Mouse (Mus musculus): ENCODE measurements around the gene Abcg8. TPM values are rescaled to one million over a fixed set of nuclear protein-coding genes. Genes with fewer than 3 reads are reported as not detected.

Abcg8 gene
- not detected in 2 replicates for polyA plus RNA-seq (2015; fragmentation: Nextera tagmentation; extraction: Ambion mirVana)

DNA sequence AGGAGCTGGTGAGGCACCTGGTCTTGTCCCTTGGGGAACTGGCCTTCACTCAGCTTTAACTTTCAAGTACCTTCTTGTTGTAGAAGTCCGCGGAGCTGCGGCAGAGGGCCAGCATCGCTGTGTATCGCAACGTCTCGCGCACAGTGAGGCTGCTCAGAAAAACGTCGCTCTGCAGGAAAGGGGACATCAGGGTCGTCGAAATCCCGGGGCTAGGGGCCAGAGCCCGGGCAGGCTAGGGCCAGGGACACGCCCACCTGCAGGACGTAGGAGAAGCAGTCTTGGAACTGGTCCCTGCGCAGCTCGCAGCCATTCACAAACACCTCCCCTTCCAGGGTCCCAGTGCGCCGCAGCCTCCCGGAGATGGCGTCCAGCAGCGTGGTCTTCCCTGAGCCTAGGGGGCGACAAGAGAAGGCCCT lies at the start of gene Abcg8:
TSS of gene Abcg8 (plus strand) at position 352 of the 416 bp plus-strand sequence.
- peak within 1 kb of the TSS; percentile 62 for H3K4me2 ChIP-seq
- ATAC-seq (ENCODE audit: low read depth) = no peak
- no peaks in the 10 kb centered on the region for H3K36me3 ChIP-seq
- H3K4me3 ChIP-seq = peak within 1 kb of the TSS; percentile 33
- no peaks in the 10 kb centered on the region for H3K9me3 ChIP-seq
- H3K27me3 ChIP-seq = peaks cover 25% of the 10 kb centered on the region
- peaks cover 6% of the 10 kb centered on the region; the same call in 1 of the 2 replicates for H3K4me1 ChIP-seq (replicated peaks)
- H3K27ac ChIP-seq (replicated peaks) = no peak within 1 kb of the TSS
- peak within 1 kb of the TSS; percentile 57; the same call in 1 of the 2 replicates for H3K9ac ChIP-seq
- under 1% methylated on average over 24 of the region's 24 CpGs for WGBS

DNA sequence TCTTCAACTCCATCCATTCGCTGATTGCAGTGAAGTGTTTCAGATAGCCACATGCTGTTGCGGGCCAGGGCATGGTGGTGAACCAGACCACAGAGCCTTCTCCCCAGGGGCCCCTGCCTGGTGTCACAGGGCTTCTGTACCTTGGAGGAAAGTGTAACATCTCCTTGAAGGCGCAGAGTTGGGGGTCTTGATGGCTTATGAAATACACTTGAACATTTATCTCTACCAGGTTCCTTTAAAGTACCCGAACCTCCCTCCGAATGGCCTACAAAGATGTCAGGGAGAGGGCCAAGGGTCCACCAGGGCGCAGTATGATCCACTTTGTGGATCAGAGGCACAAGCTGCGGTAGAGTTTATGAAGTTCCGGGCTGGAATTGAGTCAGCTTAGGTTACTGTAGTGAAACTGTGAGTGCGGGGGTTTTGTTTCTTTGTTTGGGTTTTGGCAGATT lies 49.2 kb upstream of the Abcg8 start:
- Histone ChIP-seq H3K4me1 (replicated peaks) (peaks cover 7% of the 10 kb centered on the region), H3K9ac (peak overlapping the region; percentile 78), H3K27me3 (no peaks in the 10 kb centered on the region), H3K4me3 (peak overlapping the region; percentile 63), H3K36me3 (no peaks in the 10 kb centered on the region), H3K9me3 (no peaks in the 10 kb centered on the region), H3K27ac (replicated peaks) (no peak overlapping the region; the same call in 1 of the 2 replicates), H3K4me2 (peak overlapping the region; percentile 64)
- 37% methylated on average over 9 of the region's 9 CpGs for WGBS
- ATAC-seq (ENCODE audit: low read depth) = peak; percentile 82

DNA sequence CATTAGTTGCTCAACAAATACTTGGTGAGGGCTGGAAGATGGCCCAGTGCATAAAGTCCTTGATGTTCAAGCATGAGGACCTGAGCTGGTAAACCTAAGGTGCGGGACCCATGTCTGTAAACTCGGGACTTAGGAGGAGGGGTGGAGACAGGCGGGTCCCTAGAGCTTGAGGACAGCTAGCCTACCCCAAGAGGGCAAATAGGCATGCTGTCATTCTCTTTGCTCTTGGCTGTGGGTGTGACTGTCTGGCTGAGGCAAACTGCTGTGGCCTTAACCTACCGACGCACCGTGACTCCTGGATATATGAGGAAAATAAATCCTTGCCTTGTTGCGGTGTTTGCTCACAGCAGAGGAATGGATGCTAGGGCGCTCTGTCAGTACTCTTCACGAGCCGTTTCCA lies 48.4 kb upstream of the Abcg8 start:
- ATAC-seq (ENCODE audit: low read depth) = no peak

DNA sequence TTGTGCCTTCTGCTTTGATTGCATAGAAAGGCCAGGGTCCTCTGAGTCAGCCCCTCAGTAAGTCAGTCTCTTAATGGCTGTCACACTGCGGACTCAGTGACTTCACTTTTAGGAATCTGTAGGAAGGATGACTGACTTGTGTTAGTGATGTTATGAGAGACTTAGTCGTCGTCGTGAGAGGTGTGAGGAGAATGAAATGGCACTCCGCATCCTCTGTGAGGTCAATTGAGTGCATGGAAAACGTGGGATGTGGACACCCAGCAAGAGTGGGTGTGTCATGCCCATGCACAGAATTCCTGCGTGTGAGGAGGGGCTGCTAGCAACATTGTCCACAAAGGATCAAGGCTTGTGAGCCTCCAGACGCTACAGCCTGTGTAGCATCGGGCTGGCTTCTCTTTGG lies 47.5 kb upstream of the Abcg8 start:
- H3K4me1 ChIP-seq (replicated peaks) = peaks cover 7% of the 10 kb centered on the region
- no peak overlapping the region for H3K4me2 ChIP-seq
- H3K9me3 ChIP-seq = no peaks in the 10 kb centered on the region
- H3K27me3 ChIP-seq = no peaks in the 10 kb centered on the region
- no peak overlapping the region for H3K9ac ChIP-seq
- no peak overlapping the region for H3K27ac ChIP-seq (replicated peaks)
- no peak overlapping the region for H3K4me3 ChIP-seq
- no peak for ATAC-seq (ENCODE audit: low read depth)
- H3K36me3 ChIP-seq = no peaks in the 10 kb centered on the region
- WGBS = 86% methylated on average over 9 of the region's 9 CpGs

More for the DNA sequence above, 48.4 kb upstream of the Abcg8 start:
- no peak overlapping the region for H3K27ac ChIP-seq (replicated peaks)
- 85% methylated on average over 10 of the region's 10 CpGs for WGBS
- peaks cover 7% of the 10 kb centered on the region for H3K4me1 ChIP-seq (replicated peaks)
- H3K9ac ChIP-seq = no peak overlapping the region
- H3K36me3 ChIP-seq = no peaks in the 10 kb centered on the region
- H3K4me2 ChIP-seq = no peak overlapping the region
- no peaks in the 10 kb centered on the region for H3K27me3 ChIP-seq
- no peaks in the 10 kb centered on the region for H3K9me3 ChIP-seq
- H3K4me3 ChIP-seq = no peak overlapping the region

DNA sequence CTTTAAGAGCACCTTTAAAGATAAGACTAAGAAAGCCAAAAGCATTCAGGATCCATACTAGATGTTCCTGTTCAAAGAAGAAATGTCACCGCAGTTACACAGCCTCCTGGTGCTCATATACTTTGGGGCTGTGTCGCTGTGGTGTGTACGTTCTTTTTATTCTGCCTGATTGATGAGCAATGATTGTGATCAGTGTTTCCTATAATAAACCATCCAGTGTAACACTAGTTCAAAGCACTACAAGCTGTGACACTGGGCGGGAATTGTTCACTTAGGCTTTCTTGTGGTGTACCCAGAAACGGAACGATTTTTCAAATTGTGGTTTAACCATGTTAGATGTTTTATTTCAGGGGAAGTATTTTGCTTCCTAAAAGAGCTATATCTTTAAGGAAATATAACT lies 44.3 kb upstream of the Abcg8 start:
- no peak for ATAC-seq (ENCODE audit: low read depth)
- H3K4me1 ChIP-seq (replicated peaks) = peaks cover 5% of the 10 kb centered on the region
- H3K4me3 ChIP-seq = no peak overlapping the region
- no peak overlapping the region for H3K4me2 ChIP-seq
- H3K9me3 ChIP-seq = no peaks in the 10 kb centered on the region
- no peaks in the 10 kb centered on the region for H3K27me3 ChIP-seq
- peaks cover 3% of the 10 kb centered on the region; the same call in 1 of the 2 replicates for H3K36me3 ChIP-seq
- no peak overlapping the region for H3K9ac ChIP-seq
- 83% methylated on average over 6 of the region's 6 CpGs for WGBS
- H3K27ac ChIP-seq (replicated peaks) = no peak overlapping the region

DNA sequence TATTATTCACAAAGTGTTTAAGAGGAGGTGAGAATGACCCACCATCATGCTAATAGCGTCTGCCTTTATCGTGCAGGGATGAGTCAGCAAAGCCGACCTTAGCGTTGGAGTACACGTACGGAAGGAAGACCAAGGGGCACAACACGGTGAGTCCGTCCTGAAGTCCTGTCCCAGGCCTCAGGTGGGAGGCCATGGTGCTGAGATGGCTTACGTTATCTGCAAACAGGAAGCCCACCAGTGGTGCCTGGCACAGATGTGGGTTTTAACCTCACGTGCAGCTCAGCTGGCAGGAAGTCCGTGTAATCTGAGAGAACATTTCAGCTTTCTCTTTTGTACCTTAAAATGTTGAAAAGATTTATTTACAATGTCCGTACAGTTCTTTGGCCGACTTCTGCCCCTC lies 42.7 kb upstream of the Abcg8 start:
- no peak overlapping the region for H3K4me2 ChIP-seq
- no peaks in the 10 kb centered on the region for H3K9me3 ChIP-seq
- H3K4me3 ChIP-seq = no peak overlapping the region
- no peak overlapping the region for H3K27ac ChIP-seq (replicated peaks)
- 83% methylated on average over 13 of the region's 13 CpGs for WGBS
- no peaks in the 10 kb centered on the region for H3K27me3 ChIP-seq
- ATAC-seq (ENCODE audit: low read depth) = no peak
- H3K4me1 ChIP-seq (replicated peaks) = no peaks in the 10 kb centered on the region
- H3K36me3 ChIP-seq = peaks cover 3% of the 10 kb centered on the region; the same call in 1 of the 2 replicates
- H3K9ac ChIP-seq = no peak overlapping the region

DNA sequence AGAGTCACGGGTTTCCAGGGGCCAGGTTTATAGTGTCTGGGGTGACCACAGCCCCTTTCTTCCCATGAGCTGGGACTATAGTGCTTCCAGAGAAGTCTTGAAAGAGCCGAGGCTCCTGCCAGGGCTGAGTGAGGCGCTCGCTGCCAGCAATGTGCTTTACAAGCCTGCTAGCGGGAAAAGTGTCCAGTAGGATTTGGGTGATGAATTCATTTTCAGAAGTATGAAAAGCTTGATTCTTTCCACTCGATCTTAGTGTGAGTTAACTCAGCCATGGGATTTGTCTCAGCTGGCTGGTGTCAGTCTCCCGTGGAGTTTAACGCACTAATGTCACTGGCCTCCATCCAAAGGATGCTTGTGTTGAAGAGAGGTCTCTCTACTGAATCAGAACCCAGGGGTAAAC lies 39.8 kb upstream of the Abcg8 start:
- no peaks in the 10 kb centered on the region for H3K4me1 ChIP-seq (replicated peaks)
- no peaks in the 10 kb centered on the region for H3K27me3 ChIP-seq
- H3K4me3 ChIP-seq = no peak overlapping the region
- H3K9ac ChIP-seq = no peak overlapping the region
- WGBS = 61% methylated on average over 8 of the region's 8 CpGs
- no peak overlapping the region for H3K27ac ChIP-seq (replicated peaks)
- no peak overlapping the region for H3K4me2 ChIP-seq
- no peaks in the 10 kb centered on the region for H3K9me3 ChIP-seq
- ATAC-seq (ENCODE audit: low read depth) = no peak
- peaks cover 3% of the 10 kb centered on the region; the same call in 1 of the 2 replicates for H3K36me3 ChIP-seq

DNA sequence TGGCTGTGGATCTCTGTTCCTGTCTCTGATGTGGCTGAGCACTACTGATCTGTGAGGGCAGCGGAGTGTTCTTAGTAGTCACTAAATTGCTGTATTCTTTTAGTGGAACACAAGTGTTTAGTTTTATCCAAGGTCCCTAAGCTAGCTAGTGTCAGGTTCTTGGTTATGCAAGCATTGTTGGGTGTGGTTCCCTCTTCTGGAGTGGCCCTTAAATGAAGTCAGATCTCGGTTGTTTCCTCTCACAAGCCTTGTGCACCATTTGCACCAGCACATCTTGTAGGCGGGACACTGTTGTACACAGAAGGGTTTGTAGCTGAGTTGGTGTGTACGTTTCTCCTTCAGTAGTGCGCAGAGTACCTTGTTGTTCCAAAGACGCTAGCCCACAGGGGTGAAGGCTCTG lies 38.1 kb upstream of the Abcg8 start:
- H3K9ac ChIP-seq = no peak overlapping the region
- no peak overlapping the region for H3K27ac ChIP-seq (replicated peaks)
- H3K27me3 ChIP-seq = no peaks in the 10 kb centered on the region
- H3K4me2 ChIP-seq = no peak overlapping the region
- 93% methylated on average over 6 of the region's 6 CpGs for WGBS
- H3K4me3 ChIP-seq = no peak overlapping the region
- H3K36me3 ChIP-seq = peaks cover 3% of the 10 kb centered on the region; the same call in 1 of the 2 replicates
- no peaks in the 10 kb centered on the region for H3K4me1 ChIP-seq (replicated peaks)
- ATAC-seq (ENCODE audit: low read depth) = no peak
- H3K9me3 ChIP-seq = no peaks in the 10 kb centered on the region

DNA sequence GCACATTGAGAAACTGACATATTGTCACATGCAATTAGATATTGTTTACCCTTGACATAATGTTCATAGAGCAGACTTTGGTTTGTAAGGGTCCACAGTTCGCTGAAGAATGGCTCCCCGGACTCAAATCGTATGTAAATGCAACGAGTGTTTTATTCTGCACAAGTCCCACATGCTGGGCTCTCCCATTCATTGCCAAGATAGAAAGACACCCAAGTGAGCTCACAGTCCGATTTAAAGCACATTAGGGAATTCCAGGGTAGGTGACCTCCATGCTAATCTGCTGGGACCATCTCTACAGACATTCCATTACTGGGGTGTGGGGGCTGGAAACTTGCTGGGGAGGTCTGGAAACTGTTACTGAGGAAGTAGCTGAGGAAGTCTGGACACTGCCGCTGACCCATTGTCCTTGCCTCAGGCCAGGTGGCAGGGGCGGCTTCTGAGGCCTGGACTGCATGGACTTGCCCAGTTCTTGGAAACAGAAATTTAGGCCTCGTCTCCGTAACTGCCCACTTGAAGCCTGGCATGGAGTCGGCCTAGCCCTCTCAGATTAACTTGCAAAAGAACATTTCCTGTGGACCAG lies 36.2 kb upstream of the Abcg8 start:
- H3K9me3 ChIP-seq = no peaks in the 10 kb centered on the region
- no peak overlapping the region for H3K9ac ChIP-seq
- 58% methylated on average over 10 of the region's 10 CpGs for WGBS
- no peak overlapping the region for H3K4me2 ChIP-seq
- H3K27ac ChIP-seq (replicated peaks) = no peak overlapping the region
- no peaks in the 10 kb centered on the region for H3K27me3 ChIP-seq
- H3K4me1 ChIP-seq (replicated peaks) = no peaks in the 10 kb centered on the region
- ATAC-seq (ENCODE audit: low read depth) = no peak
- H3K4me3 ChIP-seq = no peak overlapping the region
- peaks cover 3% of the 10 kb centered on the region; the same call in 1 of the 2 replicates for H3K36me3 ChIP-seq

DNA sequence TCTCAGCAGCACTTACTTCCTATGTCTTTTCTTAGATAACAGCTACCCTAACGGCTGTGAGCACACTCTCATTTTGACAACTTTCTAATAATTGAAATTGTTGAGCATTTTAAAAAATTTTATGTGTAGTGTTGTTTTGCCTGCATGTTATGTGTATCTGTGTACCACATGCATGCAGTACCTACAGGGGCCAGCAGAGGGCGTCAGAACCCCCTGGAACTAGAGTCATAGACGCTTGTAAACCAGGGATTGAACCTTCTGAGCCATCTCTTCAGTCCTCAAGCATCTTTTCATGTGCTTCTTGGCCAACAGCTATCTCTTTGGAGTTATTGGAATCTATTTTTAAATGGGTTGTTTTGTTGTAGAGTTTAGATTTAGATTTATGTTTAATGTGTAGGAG lies 34.2 kb upstream of the Abcg8 start:
- ATAC-seq (ENCODE audit: low read depth) = no peak
- Histone ChIP-seq H3K9me3 (no peaks in the 10 kb centered on the region), H3K27me3 (no peaks in the 10 kb centered on the region), H3K36me3 (no peaks in the 10 kb centered on the region), H3K27ac (replicated peaks) (no peak overlapping the region), H3K4me2 (no peak overlapping the region), H3K9ac (no peak overlapping the region), H3K4me3 (no peak overlapping the region), H3K4me1 (replicated peaks) (0 out of 2 replicates have a peak, but pooled peaks cover 3% of the 10 kb centered on the region)
- WGBS = 35% methylated on average over 3 of the region's 3 CpGs

DNA sequence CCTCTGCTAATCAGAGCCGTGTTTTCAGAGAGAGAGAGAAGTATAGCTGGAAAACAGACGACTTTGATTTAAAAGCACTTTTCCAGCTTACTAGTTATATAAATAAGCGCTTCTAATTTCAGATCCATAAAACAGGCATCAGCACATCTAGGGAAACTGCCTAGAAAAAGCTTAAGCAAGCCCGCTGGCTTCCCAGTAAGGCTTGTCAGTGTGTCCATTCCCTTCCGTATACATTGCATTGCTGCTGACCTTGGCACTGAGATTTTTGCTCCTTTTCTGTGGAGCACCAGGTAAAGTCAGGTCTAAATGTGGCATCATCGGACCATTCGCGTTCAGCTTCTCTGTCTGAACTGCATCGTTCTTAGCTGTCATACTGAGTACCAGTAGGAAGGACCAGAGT lies 33.8 kb upstream of the Abcg8 start:
- Histone ChIP-seq H3K36me3 (no peaks in the 10 kb centered on the region), H3K4me3 (no peak overlapping the region), H3K4me1 (replicated peaks) (0 out of 2 replicates have a peak, but pooled peaks cover 3% of the 10 kb centered on the region), H3K4me2 (no peak overlapping the region), H3K27ac (replicated peaks) (no peak overlapping the region), H3K9ac (no peak overlapping the region), H3K27me3 (no peaks in the 10 kb centered on the region), H3K9me3 (no peaks in the 10 kb centered on the region)
- no peak for ATAC-seq (ENCODE audit: low read depth)
- WGBS = 89% methylated on average over 9 of the region's 9 CpGs

DNA sequence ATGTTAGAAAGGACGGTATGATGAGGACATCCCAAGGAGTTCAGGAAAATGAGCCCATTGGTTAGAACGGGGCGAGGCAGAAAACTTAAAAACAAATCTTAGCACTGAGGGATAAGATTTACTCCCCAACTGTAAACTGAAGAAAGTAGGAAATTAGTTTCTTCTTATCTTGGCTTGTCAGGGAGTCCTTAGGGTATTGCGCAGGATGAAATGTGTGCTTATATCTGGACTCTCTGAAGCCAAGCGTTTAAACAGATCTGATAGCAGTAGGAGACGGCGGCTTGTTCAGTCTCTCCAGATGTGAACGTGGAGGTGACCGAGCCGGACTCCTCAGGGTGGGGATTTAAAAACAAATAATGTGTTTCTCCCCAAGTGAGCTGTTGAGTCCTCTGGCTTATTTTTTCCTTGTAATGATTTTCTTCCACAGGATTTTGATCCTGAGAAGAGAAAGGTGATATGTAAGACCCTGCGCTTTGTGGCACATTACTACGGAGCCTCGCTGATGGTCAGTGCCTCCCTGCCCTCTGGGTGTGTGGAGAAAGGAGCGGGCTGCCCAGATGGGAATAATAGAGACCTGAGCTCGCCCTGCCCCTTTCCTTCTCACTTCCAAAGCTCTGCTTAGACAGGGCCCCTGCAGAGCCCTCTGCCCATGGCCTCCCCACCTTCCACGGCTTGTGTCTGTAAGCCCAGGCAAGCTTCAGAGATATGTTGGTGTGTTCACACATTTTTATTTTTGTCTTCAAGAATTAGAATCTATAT lies 31.6 kb upstream of the Abcg8 start:
- Histone ChIP-seq H3K27ac (replicated peaks) (no peak overlapping the region), H3K4me3 (no peak overlapping the region), H3K27me3 (no peaks in the 10 kb centered on the region), H3K9ac (no peak overlapping the region), H3K4me1 (replicated peaks) (0 out of 2 replicates have a peak, but pooled peaks cover 3% of the 10 kb centered on the region), H3K4me2 (no peak overlapping the region), H3K36me3 (no peaks in the 10 kb centered on the region), H3K9me3 (no peaks in the 10 kb centered on the region)
- ATAC-seq (ENCODE audit: low read depth) = no peak
- 63% methylated on average over 16 of the region's 16 CpGs for WGBS
